Mouse (Mus musculus): Measurements from ENCODE around the gene Pygb.

DNA sequence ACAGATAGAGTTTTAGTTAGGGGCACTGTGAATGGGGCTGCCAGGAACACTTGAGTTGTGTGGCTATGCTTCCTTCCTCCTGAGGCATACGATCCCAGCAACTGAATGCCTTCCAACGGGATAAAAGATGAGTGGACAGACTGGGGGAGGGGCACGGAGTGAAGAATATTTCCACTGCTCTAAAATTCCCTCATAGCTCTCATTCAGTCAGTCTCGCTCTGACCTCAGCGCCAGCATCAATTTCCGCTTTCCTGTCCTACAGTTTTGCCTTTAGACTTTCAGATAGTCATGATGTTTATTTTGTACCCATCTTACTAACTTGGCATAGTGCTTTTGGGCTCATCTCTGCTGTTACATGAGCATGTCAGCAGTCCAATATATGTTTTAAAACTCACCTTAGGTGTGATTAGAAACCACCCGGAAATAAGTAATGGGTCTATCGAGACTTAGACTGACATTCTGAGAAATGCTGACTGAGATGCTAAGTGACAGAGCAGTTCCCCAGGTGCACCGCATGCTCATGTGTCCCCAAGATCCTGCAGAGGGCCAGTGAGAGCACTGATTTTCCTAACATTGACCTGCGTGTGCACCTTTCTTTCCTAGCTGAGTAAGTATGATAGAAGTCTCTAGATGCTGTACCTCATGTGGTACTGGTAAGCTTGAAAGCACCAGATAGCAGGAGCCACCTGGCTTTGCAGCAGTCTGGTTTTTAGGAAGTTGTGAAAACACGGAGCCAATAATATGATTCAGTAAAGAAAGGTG is 73.4 kb downstream of the Pygb start:
- TF ChIP-seq CTCF (IDR thresholded peaks at IDR 0.05; ENCODE audit: control insufficient read depth, insufficient read depth, insufficient replicate concordance, low read depth, low read length) = no peak
- TF ChIP-seq POLR2A (IDR thresholded peaks at IDR 0.05; ENCODE audit: control insufficient read depth, low read depth, low read length) = no peak

Data from testis, adult 2 months (tissue).